Mouse (Mus musculus) thymus, postnatal 25 days (tissue): ENCODE data around the gene Mpp5.

ENCODE experiments used
- DNase-seq: peaks from one replicate; pipeline ENCODE4 v3.0.0; 2022

Mpp5 gene

DNA sequence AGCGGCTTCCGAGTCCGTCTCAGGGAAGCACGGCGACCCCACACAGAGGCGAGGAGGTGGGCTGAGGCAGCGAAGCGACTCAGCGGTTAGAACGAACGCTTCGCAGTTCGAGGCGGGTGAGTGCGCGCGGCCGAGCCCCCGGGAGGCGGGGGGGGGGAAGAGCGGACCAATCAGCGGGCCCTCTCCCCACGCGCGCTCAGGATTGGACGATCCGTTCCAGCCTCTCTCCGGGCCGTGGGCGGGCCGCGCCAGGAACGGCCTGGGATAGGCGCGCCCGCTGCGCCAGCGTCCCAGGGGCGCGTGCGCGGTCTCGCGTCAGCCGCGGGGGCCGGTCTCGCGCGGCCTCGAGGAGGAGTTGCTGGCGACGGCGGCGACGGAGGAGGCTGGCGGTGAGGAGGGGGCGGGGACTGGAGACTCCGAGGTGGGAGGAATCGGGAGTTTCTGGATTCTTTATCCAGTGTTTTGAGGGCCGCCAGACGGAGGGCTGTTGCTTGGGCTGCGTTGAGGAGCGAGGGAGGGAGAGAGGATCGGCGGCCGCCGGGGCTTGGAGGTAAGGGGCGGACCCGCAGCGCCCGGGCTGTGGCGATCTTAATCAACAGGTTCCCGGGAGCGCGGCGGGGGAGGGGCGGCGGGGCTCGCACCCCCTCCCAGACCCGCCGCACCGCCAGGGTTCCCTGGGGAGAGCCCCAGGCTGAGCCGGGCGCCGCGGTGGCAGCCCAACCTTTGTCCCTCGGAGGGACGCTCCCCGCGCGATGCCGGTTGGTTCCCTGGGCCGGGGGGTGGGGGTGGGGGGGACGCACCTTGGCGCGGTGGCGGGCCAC lies at the start of gene Mpp5:
Mpp5 (plus strand) TSS at position 351 of the 821 bp plus-strand sequence.
- DNase-seq: peak; percentile 96

DNA sequence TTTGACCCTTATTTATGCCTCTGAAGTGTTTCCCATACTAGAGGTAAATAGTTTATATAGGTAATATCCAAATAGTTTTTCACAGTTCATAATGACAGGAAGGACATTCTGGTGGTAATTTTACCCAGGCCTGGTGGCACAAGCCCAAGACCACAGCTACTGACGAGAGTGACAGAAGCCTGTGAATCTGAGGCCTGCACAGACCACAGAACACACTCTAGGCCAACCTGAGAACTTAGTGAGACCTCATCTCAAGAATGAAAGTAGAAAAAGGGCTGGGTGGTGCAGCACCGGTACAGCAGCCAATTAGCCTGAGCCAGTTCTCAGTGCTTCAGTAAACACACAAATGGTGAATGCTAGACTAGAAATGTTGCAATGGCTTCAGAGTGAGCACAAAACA lies 30.9 kb upstream of the Mpp5 start:
- no peak for DNase-seq

DNA sequence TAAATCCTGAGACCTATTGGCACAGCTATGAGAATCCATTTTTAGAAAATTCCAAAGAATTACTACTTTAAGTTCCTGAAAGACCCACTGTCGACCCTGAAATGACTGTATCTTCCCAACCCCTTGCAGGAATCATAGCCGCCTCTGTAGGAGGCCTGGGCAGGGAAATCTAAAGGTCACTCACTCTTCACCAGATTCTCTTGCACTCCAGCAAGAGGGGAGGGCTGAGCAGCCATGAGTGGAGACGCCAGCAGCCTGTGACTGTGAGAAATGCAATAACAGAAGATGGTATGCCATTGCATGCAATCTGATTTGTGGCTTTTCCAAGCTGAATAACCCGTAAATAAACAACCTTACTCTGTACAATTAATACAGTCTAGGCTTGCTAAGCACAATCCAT lies 21.0 kb upstream of the Mpp5 start:
- DNase-seq: no peak

DNA sequence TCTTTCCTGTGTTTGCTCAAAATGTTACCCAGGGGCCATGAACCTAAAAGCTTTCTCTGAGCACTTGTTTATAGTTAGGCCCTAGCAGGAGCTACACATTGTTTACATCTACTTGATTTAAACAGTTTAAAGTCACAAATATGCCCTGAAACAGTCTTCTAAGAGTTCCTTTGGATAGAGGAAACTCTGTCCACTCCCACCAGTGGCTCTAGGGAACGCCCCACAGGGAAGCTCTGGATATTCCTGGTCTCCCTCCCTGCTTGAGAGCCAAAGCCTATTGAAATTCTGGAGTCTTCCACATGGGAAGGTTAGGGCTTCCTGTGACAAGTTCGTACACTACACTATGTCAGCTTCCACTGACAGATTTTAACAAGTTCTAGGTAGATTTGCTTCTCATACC lies 9.1 kb upstream of the Mpp5 start:
- DNase-seq: no peak

DNA sequence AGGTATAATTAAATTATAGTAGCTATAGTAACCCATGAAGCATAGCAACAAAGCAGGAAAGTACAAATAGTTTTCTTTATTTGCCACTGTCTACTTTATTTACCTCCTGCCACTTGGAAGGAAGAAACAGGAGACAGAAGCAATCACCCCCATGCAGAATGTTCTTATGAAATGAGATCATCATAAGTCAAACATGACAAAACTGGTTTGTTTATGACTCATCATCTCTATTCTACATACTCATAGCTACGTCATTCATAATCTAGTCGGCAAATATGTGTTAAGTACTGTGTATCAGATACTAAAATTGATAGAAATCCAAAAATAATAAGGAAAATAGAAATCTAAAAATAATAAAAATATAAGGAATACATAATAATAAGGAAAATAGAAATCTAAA lies 8.4 kb upstream of the Mpp5 start:
- no peak for DNase-seq

DNA sequence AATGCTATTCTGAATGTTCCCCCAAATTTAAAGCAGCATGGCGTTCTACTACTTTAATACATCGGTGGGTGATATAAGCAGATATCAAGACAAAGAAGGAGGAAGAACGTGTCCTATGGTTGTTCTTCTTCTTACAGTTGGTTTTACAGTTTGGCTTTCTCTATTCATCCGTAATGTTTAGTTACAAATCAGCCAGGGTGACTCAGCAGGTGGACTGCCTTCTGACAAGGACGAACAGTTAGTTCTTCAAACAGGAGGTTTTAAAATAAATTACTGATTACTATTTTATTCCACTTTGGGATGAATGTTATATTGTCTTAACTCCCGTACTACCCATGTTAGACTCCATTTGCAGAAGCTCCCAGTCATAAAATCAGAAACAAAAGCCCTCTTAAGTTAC lies 2.5 kb upstream of the Mpp5 start:
- DNase-seq: no peak

DNA sequence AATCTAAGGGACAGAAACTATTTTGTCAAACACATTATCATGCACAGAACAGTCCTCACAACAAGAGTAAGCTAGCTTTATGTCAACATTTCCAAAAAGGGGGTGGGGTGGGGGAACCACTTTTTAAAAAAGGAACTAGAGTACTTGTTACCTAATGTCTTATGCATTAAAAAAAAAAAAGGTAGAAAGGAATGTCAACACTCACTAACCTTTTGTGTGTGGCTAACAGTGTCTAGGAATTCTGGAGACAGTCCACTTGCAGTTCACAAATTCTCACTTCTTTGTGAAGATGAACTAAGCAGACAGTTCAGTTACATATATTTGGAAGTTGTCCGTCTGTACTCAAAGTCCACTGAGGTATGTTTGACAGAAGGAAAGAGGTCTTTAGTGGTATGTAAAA lies 1.3 kb upstream of the Mpp5 start:
- no peak for DNase-seq

DNA sequence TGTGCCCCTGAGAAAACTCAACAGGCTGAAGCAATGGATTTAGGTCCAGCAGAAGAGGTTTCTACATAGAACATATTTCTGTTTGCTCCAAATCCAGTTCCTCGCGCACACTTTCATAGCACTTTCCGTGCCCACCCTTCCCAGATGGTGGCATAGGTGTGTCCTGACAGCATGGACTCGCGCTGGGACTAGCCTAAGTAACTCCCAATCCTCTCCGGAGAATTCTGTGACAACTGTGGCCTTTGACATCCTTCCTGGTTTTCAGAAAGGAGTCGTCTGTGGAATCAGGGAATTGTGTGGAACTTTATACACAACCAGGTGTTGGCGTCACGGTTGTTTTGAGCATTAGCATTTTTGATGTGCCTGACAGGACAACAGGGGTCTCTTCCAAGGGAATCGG lies 594 bp upstream of the Mpp5 start:
- no peak for DNase-seq

DNA sequence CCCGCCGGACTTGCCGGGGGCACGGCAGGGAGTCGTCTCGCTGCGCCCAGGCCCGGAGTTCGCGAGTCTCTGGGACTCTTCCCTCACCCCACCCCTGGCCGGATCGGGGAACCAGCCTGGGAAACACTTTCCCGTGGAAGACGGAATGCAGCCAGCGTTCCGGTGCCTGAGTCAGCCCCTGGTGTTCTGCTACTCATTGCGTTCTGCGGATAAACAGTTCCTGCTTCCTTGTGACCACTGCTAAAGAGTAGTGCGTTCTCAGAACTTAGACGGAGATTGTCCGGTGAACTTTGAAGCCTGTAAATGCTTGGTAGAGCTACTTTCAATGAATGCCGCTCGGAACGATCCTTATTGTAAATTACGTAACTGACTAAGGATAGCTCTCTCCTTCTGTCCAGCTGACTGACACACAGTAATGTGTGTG lies 683 bp downstream of the Mpp5 start:
- DNase-seq: peak; percentile 53

DNA sequence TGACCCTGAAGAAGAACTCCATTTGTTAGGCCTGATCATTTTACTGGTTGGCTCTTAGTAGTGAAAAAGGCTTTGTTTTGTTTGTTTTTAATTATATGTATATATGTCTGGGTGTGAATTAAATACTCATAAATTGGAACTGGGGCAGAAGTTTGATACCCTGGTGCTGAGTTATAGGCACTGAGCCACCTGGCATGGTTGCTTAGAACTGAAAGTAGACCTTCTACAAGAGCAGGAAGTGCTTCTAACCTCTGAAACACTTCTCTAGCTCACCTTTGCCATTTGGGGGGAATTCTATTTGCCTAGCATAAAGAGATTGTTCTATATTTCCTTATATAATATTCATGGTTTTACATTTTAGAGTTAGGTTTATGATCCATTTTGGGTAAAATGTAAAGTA lies 13.3 kb downstream of the Mpp5 start:
- no peak for DNase-seq

DNA sequence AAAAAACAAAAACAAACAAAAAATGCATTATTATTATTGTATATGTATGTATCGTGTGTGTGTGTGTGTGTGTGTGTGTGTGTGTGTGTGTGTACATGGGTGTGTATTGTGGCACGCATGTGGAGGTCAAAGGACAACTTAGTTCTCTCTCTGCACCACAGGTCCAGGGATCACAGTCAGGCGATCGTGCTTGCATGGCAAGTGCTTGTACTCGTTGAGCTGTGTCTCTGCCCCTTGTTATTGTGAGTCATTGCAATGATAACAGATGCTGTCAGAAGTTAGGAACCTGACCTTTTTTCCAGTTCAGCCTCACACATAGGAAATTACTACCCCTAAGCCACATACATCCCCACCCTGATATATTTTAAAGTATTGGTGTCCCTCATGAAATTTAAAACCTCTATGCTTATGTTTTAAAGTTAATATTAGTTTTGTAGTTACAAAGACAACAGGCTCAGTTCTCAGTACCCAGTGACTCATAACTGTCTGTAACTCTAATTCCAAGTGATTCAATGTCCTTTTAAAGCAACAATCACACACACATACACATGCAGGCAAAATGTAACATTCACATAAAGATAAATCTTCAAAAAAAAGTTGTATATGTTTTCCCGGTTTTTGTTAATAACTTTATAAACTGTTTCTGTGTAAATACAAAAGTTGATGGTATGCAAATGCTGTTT lies 20.5 kb downstream of the Mpp5 start:
- DNase-seq: no peak

DNA sequence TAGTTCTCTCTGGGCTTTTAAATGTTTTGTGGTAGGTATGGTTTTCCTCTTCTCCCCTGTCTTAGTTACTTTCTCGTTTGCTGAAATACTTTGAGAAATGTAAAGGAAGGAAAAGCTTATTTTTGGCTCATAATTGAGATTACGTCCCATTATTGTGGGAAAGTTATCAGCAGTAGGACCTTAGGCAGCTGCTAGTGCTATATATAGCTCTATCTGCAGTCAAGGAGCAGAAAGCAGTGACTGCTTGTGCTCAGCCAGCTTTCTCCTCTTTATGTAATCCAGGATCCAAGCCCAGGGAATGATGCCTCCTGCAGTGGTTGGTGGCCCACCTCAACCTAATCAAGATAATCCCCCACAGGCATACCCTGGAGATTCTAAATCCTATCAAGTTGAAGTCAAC lies 24.5 kb downstream of the Mpp5 start:
- DNase-seq: no peak

DNA sequence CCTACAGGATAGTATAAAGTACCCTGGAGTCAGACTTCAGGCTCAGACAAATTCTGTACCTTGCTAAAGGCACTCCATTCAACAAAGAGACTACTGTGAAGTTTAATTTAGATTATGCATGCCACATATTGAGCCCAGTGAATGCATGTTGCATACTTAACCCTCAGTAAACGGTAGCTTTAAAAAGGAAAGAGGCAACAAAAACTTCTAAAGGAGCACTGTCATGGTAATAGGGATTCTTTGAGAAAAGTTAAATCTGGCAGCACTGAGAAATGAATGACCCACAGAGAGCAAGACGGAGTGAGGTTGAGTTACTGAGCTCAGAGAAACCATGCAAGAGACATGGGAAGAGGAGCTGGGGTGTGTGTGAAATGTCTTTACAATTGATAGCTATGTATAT lies 29.2 kb downstream of the Mpp5 start:
- no peak for DNase-seq

DNA sequence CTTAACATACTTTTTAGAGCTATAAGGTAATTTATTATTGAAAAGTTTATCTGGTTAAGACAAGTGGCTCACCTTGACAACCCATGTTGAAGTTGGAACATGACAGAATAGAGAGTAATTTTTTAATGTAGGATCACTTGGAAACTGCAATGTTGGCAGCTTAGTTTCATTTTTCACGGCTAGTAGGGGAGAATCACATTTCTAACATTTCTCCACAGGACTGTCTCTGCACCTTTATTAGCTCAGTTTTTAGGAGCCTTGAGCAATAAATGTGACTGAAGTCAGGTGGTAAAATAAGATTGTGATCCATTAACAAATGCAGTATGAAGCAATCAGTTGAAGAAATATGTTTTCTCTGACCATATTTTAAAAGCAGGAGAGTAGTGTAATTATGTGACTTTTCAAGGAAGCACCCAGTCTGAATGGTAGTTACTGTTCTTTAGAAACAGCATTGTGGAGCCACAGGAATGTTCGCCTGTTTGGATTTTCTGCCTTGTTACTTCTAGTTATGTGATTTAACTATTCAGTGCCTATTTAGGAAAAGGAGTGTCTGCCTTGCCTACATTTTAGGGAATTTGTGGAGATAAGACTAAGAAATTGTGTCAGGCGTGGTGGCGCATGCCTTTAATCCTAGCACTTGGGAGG lies 29.8 kb downstream of the Mpp5 start:
- DNase-seq: no peak

DNA sequence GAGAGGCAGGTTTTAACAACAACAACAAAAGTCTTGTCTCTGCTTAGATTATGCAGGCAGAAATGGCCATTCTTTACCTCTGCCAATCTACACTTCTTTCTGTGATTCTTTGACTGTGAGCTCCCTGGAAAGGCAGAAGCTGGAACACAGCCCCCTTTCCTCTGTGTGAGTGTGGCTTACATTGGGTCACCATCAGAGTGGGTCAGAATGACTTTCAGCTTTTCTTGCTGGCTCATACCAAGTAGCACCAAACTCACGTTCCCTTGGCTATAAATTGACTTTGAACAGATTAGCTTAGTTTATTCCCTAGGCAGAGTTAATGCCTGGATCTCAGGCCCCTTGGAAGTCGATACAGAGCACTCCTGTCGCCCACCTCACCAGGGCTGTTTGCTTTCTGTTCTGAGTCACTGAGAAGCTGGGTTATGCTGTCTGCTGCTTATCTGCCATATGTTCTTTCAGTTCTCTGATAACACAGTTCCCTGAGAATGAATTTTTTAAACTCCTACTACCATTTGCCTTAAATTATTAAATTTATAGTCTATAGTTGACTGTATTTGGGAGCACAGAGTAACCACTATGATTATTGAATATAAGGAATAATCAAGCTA lies 39.7 kb downstream of the Mpp5 start:
- DNase-seq: no peak

DNA sequence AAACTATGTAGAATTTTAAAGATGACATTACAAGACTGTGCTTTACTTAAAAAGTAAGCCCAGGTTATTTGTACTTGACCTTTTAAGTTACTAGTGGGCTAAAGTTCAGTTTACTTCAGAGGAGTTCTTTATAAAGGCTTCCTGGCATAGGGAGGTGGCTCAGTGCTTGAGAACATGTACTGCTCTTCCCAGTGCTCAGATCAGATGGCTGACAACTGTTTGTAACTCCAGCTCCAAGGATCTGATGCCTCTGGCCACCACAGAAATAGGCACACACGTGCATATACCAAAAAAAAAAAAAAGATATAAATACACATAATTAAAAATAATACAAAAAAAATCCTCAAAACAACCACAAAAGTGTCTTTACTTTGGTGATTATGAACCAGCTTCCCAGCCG lies 42.1 kb downstream of the Mpp5 start:
- no peak for DNase-seq

DNA sequence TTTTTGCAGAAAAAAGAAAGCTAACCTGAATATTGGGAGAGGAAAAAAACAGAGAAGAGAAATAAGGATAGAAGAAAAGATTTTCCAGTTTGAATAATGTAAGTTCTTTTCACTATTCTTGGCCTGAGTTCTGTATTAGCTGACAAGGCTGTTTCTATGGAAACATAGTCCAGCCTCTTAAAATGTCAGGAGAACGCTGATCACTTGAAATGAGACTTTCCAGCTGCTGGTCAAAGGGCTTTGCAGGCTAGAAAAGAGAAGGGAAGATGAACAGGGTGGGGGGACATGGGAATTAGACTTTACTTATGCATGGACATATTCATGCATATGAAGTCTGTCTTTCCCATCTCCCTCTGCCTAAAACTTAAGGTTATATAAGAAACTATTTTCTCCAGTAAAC lies 45.5 kb downstream of the Mpp5 start:
- DNase-seq: no peak

DNA sequence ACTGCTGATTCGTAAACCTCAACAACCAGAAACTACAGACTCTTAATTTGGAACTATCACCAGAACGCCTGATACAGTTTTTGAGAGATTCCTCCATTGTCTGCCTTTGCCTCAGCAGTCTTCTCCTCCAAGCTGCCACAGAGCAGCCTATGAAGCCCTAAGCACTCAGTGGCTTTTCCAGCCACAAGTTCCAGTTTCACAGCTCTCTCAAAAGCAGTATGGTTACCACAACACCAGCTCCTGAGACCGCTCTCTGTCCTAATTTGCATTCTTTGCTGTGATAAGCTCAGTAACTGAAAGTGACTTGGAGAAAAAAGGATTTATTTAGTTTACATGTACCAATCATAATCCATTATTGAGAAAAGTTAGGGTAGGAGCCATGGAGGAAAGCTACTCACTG lies 51.3 kb downstream of the Mpp5 start:
- DNase-seq: no peak

DNA sequence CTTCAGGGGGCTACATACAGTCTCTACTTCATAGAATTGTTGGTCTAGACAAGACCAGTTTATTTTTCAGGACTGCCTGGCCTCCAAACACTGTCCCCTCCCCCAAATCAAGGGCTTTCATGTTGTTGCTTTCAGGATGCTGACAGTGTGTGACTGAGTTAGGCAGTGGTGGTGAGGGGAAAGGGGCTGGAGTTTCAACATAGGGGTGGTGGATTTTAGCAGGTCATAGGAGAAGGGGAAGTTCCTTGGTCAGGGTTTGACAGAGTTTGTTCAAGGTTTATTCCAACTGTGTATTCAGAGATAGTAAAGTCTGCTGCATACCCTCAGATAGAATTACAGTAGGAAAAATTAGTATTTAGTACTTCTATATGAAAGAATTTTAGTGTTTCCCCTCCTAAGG lies 53.1 kb downstream of the Mpp5 start:
- DNase-seq: no peak

DNA sequence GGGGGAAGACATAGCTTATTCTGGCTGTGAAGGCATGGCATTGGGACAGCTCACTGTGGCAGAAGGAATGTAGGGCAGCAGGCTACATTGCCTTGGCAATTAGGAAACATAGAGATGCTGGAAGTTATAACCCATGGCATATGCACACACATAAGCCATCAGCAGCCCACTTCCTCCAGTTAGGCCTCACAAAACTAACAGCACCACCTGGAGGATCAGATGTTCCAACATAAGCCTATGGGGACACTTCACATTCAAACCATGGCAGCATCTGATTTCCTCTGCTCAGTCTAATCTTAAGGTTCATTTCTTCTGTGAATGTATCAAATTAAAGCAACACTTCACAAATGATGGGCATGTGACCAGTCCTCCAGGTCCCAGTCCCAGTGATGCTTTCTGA lies 65.7 kb downstream of the Mpp5 start:
- no peak for DNase-seq

DNA sequence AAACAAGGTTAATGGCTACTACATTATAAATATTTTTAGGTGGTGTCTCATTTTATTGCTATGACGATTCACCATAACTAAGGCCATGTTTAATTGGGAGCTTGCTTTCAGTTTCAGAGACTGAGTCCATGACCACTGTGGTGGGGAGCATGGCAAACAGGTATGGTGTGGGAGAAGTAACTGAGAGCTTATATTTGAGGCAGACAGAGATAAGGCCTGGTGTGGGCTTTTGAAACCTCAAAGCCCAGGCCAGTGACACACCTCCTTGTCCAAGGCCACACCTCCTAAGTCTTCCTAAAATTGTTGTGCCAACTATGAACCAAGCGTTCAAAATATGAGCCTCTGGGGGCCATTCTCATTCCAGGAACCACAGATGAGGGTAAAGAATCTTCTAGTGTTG lies 85.8 kb downstream of the Mpp5 start:
- no peak for DNase-seq

DNA sequence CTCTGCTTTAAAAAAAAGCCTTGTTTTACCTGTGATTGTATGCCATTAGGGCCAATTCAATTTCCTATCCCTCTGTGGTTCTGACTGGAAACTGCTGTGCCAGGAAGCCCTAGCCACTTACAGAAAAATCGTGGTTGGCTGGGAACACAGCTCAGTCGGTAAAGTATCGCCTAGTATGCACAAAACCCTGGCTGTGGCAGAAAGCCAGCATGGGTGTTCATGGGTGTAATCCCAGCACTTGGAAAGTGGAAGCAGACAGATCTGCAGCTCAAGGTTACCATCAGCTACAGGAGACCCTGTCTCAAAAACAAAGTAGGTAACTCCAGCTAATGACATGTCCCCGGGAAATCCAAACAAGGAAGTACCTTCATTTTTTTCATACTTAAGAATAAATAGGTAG lies 91.2 kb downstream of the Mpp5 start:
- DNase-seq: no peak

DNA sequence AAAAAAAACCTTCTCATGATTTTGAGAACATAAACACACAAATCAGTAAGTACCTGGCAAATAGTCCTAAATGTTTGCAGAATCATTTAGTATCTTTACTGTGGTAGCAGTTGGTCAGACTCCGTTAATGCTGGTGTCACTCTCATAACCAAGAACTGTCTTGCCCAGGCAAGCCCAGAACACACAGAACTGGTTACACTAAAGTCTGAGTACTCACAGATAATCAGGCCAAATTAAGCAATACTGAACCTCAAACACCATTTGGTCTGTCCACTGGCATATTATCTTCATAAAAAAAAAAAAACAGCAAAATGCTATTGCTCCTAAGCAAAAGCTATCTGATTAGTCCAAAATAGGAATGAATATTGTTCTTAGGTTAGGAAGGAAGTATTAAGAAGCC lies 93.7 kb downstream of the Mpp5 start:
- DNase-seq: no peak

DNA sequence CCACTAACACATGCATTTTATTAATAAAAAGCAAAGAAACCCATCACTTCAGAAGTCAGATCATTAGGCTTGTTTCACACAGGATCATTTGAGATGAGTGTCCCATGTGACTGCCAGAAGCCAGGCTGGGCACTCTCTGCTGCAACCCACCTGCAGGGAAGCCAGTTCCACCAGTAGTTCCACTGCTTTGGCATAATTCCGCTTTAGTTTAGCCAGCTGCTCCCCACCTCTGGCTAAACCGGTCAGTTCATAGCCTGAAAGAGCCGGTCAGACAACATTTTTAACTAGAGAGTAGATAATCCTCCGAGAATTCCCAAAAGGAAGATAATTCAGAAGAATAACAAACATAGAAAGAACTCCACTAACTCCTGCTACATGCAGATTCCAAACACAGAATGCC lies 99.5 kb downstream of the Mpp5 start:
- no peak for DNase-seq
